Mouse (Mus musculus): ENCODE data around the gene Coro1b. TPM values are rescaled to one million over a fixed set of nuclear protein-coding genes. Genes with fewer than 3 reads are reported as not detected.
A peak's percentile ranks its signal among the peaks of the same experiment; 100 is the strongest.
"Not testable (repeated sequence)": the region's sequence is repeated elsewhere in the genome, so short reads cannot be mapped to it uniquely, and the experiment has no call there.

Coro1b gene
- polyA plus RNA-seq, 1 experiment from 2014 or later: 74.8 TPM

GRCm38 (mm10) chr19:4125268-4125667 lies 23.2 kb upstream of the Coro1b start:
- H3K4me3 ChIP-seq (ENCODE audit: low read depth, low read length): peak overlapping the region; percentile 79
- H3K27me3 ChIP-seq (ENCODE audit: control insufficient read depth, insufficient read depth, low read depth, low read length); H3K36me3 ChIP-seq (ENCODE audit: control insufficient read depth, insufficient read depth); H3K9me3 ChIP-seq (replicated peaks; ENCODE audit: control insufficient read depth, low read length): not testable (repeated sequence)
- peak overlapping the region; percentile 48 for H3K9ac ChIP-seq (ENCODE audit: low read depth, low read length)
- peak overlapping the region; percentile 41; the same call in 1 of the 2 replicates for H3K27ac ChIP-seq (ENCODE audit: low read length)
- H3K4me1 ChIP-seq (ENCODE audit: control insufficient read depth, low read depth, low read length): peaks cover 65% of the 10 kb centered on the region
- 26% methylated on average over 3 of the region's 4 CpGs for WGBS (ENCODE audit: insufficient replicate concordance)
- peak; percentile 1 for ATAC-seq (ENCODE audit: low read depth)
- H3K4me2 ChIP-seq (ENCODE audit: low read depth, low read length): peak overlapping the region; percentile 56

- peak within 1 kb of the TSS; percentile 90 for H3K9ac ChIP-seq (ENCODE audit: low read depth, low read length)
- H3K4me2 ChIP-seq (ENCODE audit: low read depth, low read length): peak within 1 kb of the TSS; percentile 77
- 1% methylated on average over 63 of the region's 64 CpGs for WGBS (ENCODE audit: insufficient replicate concordance)
- peak within 1 kb of the TSS; percentile 79 for H3K4me3 ChIP-seq (ENCODE audit: low read depth, low read length)
- H3K27ac ChIP-seq (ENCODE audit: low read length): peak within 1 kb of the TSS; percentile 57
- H3K4me1 ChIP-seq (ENCODE audit: control insufficient read depth, low read depth, low read length): peaks cover 63% of the 10 kb centered on the region
- no peaks in the 10 kb centered on the region for H3K9me3 ChIP-seq (replicated peaks; ENCODE audit: control insufficient read depth, low read length)
- H3K27me3 ChIP-seq (ENCODE audit: control insufficient read depth, insufficient read depth, low read depth, low read length): no peaks in the 10 kb centered on the region
- H3K36me3 ChIP-seq (ENCODE audit: control insufficient read depth, insufficient read depth): peaks cover 10% of the 10 kb centered on the region
- ATAC-seq (ENCODE audit: low read depth): peak; percentile 92
These were observed 22.4 kb upstream of the Coro1b start, which contains the start of gene Aip for GRCm38 (mm10) chr19:4125741-4126696. Gene Aip (minus strand): TSS chr19:4125858.

- ATAC-seq (ENCODE audit: low read depth): no peak
- Histone ChIP-seq H3K9me3 (replicated peaks; ENCODE audit: control insufficient read depth, low read length) (no peaks in the 10 kb centered on the region), H3K4me2 (ENCODE audit: low read depth, low read length) (peak overlapping the region; percentile 77), H3K4me3 (ENCODE audit: low read depth, low read length) (peak overlapping the region; percentile 79), H3K27ac (ENCODE audit: low read length) (peak overlapping the region; percentile 57), H3K27me3 (ENCODE audit: control insufficient read depth, insufficient read depth, low read depth, low read length) (no peaks in the 10 kb centered on the region), H3K36me3 (ENCODE audit: control insufficient read depth, insufficient read depth) (peaks cover 16% of the 10 kb centered on the region), H3K9ac (ENCODE audit: low read depth, low read length) (peak overlapping the region; percentile 90), H3K4me1 (ENCODE audit: control insufficient read depth, low read depth, low read length) (peaks cover 65% of the 10 kb centered on the region)
- WGBS (ENCODE audit: insufficient replicate concordance): 59% methylated on average over 7 of the region's 7 CpGs
These were observed 21.5 kb upstream of the Coro1b start for GRCm38 (mm10) chr19:4126759-4127495.

- WGBS (ENCODE audit: insufficient replicate concordance): 93% methylated on average over 7 of the region's 7 CpGs
- Histone ChIP-seq H3K9me3 (replicated peaks; ENCODE audit: control insufficient read depth, low read length) (no peaks in the 10 kb centered on the region), H3K4me1 (ENCODE audit: control insufficient read depth, low read depth, low read length) (peaks cover 42% of the 10 kb centered on the region), H3K27me3 (ENCODE audit: control insufficient read depth, insufficient read depth, low read depth, low read length) (no peaks in the 10 kb centered on the region), H3K27ac (ENCODE audit: low read length) (peak overlapping the region; percentile 84), H3K36me3 (ENCODE audit: control insufficient read depth, insufficient read depth) (peaks cover 22% of the 10 kb centered on the region), H3K4me2 (ENCODE audit: low read depth, low read length) (peak overlapping the region; percentile 69; the same call in 1 of the 2 replicates), H3K9ac (ENCODE audit: low read depth, low read length) (no peak overlapping the region), H3K4me3 (ENCODE audit: low read depth, low read length) (no peak overlapping the region)
- ATAC-seq (ENCODE audit: low read depth): no peak
These were observed 19.0 kb upstream of the Coro1b start for GRCm38 (mm10) chr19:4129462-4129861.

GRCm38 (mm10) chr19:4130106-4130505 lies 18.3 kb upstream of the Coro1b start:
- 64% methylated on average over 4 of the region's 4 CpGs for WGBS (ENCODE audit: insufficient replicate concordance)
- no peak for ATAC-seq (ENCODE audit: low read depth)
- Histone ChIP-seq H3K9me3 (replicated peaks; ENCODE audit: control insufficient read depth, low read length) (no peaks in the 10 kb centered on the region), H3K4me2 (ENCODE audit: low read depth, low read length) (peak overlapping the region; percentile 69), H3K4me3 (ENCODE audit: low read depth, low read length) (peak overlapping the region; percentile 68), H3K9ac (ENCODE audit: low read depth, low read length) (peak overlapping the region; percentile 71), H3K27me3 (ENCODE audit: control insufficient read depth, insufficient read depth, low read depth, low read length) (no peaks in the 10 kb centered on the region), H3K27ac (ENCODE audit: low read length) (peak overlapping the region; percentile 84), H3K36me3 (ENCODE audit: control insufficient read depth, insufficient read depth) (peaks cover 22% of the 10 kb centered on the region), H3K4me1 (ENCODE audit: control insufficient read depth, low read depth, low read length) (peaks cover 36% of the 10 kb centered on the region)

- Histone ChIP-seq H3K27ac (ENCODE audit: low read length) (peak overlapping the region; percentile 84), H3K9me3 (replicated peaks; ENCODE audit: control insufficient read depth, low read length) (no peaks in the 10 kb centered on the region), H3K36me3 (ENCODE audit: control insufficient read depth, insufficient read depth) (peaks cover 22% of the 10 kb centered on the region), H3K4me3 (ENCODE audit: low read depth, low read length) (peak overlapping the region; percentile 68), H3K9ac (ENCODE audit: low read depth, low read length) (peak overlapping the region; percentile 71), H3K4me2 (ENCODE audit: low read depth, low read length) (peak overlapping the region; percentile 69), H3K27me3 (ENCODE audit: control insufficient read depth, insufficient read depth, low read depth, low read length) (no peaks in the 10 kb centered on the region), H3K4me1 (ENCODE audit: control insufficient read depth, low read depth, low read length) (peaks cover 34% of the 10 kb centered on the region)
- ATAC-seq (ENCODE audit: low read depth): peak; percentile 90
- WGBS (ENCODE audit: insufficient replicate concordance): 32% methylated on average over 5 of the region's 5 CpGs
These were observed 17.3 kb upstream of the Coro1b start for GRCm38 (mm10) chr19:4131075-4131474.

GRCm38 (mm10) chr19:4131768-4132167 lies 16.7 kb upstream of the Coro1b start:
- ATAC-seq (ENCODE audit: low read depth): peak; percentile 49
- peaks cover 22% of the 10 kb centered on the region for H3K36me3 ChIP-seq (ENCODE audit: control insufficient read depth, insufficient read depth)
- H3K27me3 ChIP-seq (ENCODE audit: control insufficient read depth, insufficient read depth, low read depth, low read length): no peaks in the 10 kb centered on the region
- H3K27ac ChIP-seq (ENCODE audit: low read length): peak overlapping the region; percentile 82
- H3K9ac ChIP-seq (ENCODE audit: low read depth, low read length): peak overlapping the region; percentile 45; the same call in 1 of the 2 replicates
- no peaks in the 10 kb centered on the region for H3K9me3 ChIP-seq (replicated peaks; ENCODE audit: control insufficient read depth, low read length)
- no peak overlapping the region; the same call in 1 of the 2 replicates for H3K4me3 ChIP-seq (ENCODE audit: low read depth, low read length)
- peaks cover 30% of the 10 kb centered on the region for H3K4me1 ChIP-seq (ENCODE audit: control insufficient read depth, low read depth, low read length)
- H3K4me2 ChIP-seq (ENCODE audit: low read depth, low read length): peak overlapping the region; percentile 69; the same call in 1 of the 2 replicates
- whole genome bisulfite sequencing (ENCODE audit: insufficient replicate concordance): 81% methylated on average over 2 of the region's 2 CpGs

- Histone ChIP-seq H3K4me3 (ENCODE audit: low read depth, low read length) (no peak overlapping the region), H3K9me3 (replicated peaks; ENCODE audit: control insufficient read depth, low read length) (no peaks in the 10 kb centered on the region), H3K27me3 (ENCODE audit: control insufficient read depth, insufficient read depth, low read depth, low read length) (peaks cover 3% of the 10 kb centered on the region; the same call in 1 of the 2 replicates), H3K27ac (ENCODE audit: low read length) (no peak overlapping the region), H3K4me1 (ENCODE audit: control insufficient read depth, low read depth, low read length) (peaks cover 19% of the 10 kb centered on the region), H3K36me3 (ENCODE audit: control insufficient read depth, insufficient read depth) (peaks cover 14% of the 10 kb centered on the region), H3K9ac (ENCODE audit: low read depth, low read length) (no peak overlapping the region), H3K4me2 (ENCODE audit: low read depth, low read length) (no peak overlapping the region)
- no peak for ATAC-seq (ENCODE audit: low read depth)
- 74% methylated on average over 4 of the region's 4 CpGs for WGBS (ENCODE audit: insufficient replicate concordance)
These were observed 14.1 kb upstream of the Coro1b start for GRCm38 (mm10) chr19:4134354-4134753.
